Mouse (Mus musculus) CH12.LX (cell line): ENCODE measurements around the gene Naa25.

Source experiments
- CTCF ChIP-seq, 2 experiments: IDR thresholded peaks in 1 of 2; conservative IDR thresholded peaks in 1 of 2; 2 replicates each; pipeline ENCODE4 v1.5.1; 2011 to 2012; ENCODE audit warnings: low read depth in 2 of 2, low read length in 2 of 2, improper control_type of control experiment in 1 of 2, inconsistent platforms in 1 of 2, mild to moderate bottlenecking in 1 of 2, moderate library complexity in 1 of 2
- EP300 ChIP-seq: IDR thresholded peaks from 2 replicates; pipeline ENCODE4 v1.6.1; 2011; ENCODE audit warnings: low read length, improper control_type of control experiment
- GABPA ChIP-seq: IDR thresholded peaks from 2 replicates; pipeline ENCODE4 v1.6.1; 2012; ENCODE audit warnings: low read depth, low read length, improper control_type of control experiment, inconsistent platforms; ENCODE audit not compliant: insufficient replicate concordance
- HCFC1 ChIP-seq: IDR thresholded peaks from 2 replicates; pipeline ENCODE4 v1.6.1; 2012; ENCODE audit warnings: low read depth, mild to moderate bottlenecking, inconsistent platforms, low read length, improper control_type of control experiment
- KAT2A ChIP-seq: IDR thresholded peaks from 2 replicates; pipeline ENCODE4 v1.6.1; 2012; ENCODE audit warnings: low read length, improper control_type of control experiment, inconsistent platforms; ENCODE audit not compliant: insufficient replicate concordance
- MAFK ChIP-seq: IDR thresholded peaks from 2 replicates; pipeline ENCODE4 v1.6.1; 2011; ENCODE audit warnings: low read length, improper control_type of control experiment; ENCODE audit not compliant: insufficient replicate concordance
- MAX ChIP-seq: IDR thresholded peaks from 2 replicates; pipeline ENCODE4 v1.6.1; 2011; ENCODE audit warnings: low read length, improper control_type of control experiment
- MYC ChIP-seq: IDR thresholded peaks from 2 replicates; pipeline ENCODE4 v1.6.1; 2011; ENCODE audit warnings: low read depth, mild to moderate bottlenecking, improper control_type of control experiment, low read length
- POLR2A ChIP-seq: IDR thresholded peaks from 2 replicates; pipeline ENCODE4 v1.6.1; 2011; ENCODE audit warnings: low read depth, mild to moderate bottlenecking, improper control_type of control experiment, low read length
- UBTF ChIP-seq: IDR thresholded peaks from 2 replicates; pipeline ENCODE4 v1.6.1; 2012; ENCODE audit warnings: low read depth, mild to moderate bottlenecking, inconsistent platforms, low read length, improper control_type of control experiment, moderate library complexity
- ZNF384 ChIP-seq: IDR thresholded peaks from 2 replicates; pipeline ENCODE4 v1.6.1; 2012; ENCODE audit warnings: low read depth, low read length, improper control_type of control experiment, inconsistent platforms

- TF ChIP-seq CTCF (conservative IDR thresholded peaks at IDR 0.05 in 1 of 2, IDR thresholded peaks at IDR 0.05 in 1 of 2; ENCODE audit: low read depth in 2 of 2, low read length in 2 of 2) (peak; percentile 61 to 96), MYC (no peak), UBTF (no peak), MAX (no peak), ZNF384 (no peak), POLR2A (no peak), HCFC1 (no peak), MAFK (no peak), EP300 (no peak), KAT2A (no peak), GABPA (no peak)
Observed at GRCm38 (mm10) chr5:121477680-121478079, 79.9 kb downstream of the Naa25 start.
